Mouse (Mus musculus) frontal cortex, adult (tissue): ENCODE data around the gene Itpk1.
A peak's percentile ranks its signal among the peaks of the same experiment; 100 is the strongest.

Experiments
- ATAC-seq: cut with Nextera tagmentation; 2 replicates; pipeline ENCODE4 v1.9.2; 2017; ENCODE audit warnings: mild to moderate bottlenecking, moderate library complexity, mixed read lengths; ENCODE audit not compliant: low TSS enrichment

Gene Itpk1

DNA sequence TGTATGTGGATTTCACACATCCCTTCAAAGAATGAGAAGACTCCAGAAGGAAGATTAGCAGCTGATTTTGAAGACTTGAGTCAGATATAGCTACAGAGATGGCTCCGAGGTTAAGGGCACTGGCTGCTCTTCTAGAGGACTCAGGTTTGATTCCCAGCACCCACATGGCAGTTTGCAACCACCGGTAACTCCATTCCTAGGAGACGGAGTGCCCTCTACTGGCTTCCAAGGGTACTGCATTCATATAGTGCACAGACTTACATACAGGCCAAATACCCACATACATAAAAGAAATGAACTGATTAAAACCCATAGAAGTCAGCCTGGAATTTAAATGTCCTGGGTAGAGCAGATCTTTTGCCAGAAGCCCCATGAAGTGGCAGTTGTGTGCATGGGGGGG lies 106.2 kb downstream of the Itpk1 start:
- ATAC-seq = no peak

DNA sequence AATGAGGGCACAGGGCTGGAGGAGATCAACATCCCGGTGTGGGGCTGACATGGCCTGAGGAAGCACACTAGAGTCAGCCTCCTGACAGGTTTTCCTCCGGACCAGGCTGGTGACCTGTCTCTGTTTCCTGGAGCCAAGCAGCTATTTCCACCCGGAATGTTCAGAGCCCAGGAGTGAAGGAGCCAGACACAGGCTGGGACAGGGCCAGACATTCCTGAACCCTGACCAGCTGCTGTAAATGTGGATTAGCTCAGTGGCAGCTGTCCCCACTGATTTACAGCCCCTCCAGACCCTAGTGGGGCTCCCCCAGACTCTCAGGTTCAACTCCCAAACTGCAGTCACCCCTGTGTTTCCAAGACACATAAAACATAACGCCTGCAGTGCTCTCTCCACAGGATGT lies 107.3 kb downstream of the Itpk1 start:
- no peak for ATAC-seq

DNA sequence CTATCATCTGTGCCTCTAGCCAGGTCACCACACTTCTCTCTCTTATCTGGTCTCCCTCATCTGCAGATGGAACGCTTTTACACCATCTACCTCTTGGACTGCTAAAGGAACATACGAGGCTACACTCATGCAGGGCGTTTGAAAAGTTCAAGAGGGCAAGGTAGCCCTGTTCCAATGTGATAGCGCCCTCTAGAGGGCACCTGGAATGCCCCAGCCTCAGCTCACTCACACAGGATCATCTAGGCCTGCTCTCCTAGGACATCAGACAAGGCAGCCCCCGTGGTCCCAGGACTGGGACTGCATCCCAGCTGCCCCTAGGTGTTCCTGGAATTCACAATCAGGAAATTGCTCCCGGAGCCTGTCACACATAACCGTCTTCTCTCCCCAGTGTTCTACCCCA lies 108.3 kb downstream of the Itpk1 start:
- no peak for ATAC-seq

DNA sequence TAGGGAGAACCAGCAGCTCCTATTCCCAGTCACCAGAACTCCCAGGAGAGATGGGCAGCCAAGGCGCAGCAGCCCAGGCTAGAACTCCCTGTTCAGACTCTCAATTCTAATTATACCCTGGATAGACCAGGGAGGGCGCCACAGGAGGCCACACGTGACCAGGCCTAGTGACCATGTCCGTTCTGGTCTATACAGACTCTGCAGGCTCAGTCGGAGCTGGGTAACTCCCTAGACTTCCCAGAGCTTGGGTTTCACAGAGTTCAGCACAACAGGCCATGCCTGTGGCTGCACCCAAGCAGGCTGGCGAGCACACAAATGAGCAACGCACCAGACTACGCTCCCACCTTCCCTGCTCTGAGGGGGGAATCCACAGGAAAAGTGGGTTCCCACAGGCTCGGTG lies 110.1 kb downstream of the Itpk1 start:
- ATAC-seq = no peak

DNA sequence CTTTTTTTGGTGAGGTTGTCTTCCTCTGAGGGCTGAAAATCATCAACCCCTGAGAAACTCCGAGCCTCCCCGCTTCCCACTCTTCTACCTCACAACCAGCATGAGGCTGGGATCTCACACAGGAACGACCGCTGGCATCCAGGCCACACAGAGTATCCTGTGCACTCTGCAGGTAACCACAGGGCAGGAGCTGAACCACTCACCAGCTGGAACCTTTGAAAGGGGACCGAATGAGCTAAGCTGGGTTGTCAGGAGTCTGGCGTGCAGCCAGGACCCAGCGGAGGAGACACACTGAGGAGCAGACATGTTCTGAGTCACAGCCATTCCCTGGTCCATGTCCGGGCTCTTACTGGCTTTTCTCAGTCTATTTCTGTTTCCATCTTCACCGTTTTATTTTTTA lies 111.0 kb downstream of the Itpk1 start:
- peak; percentile 71 for ATAC-seq

DNA sequence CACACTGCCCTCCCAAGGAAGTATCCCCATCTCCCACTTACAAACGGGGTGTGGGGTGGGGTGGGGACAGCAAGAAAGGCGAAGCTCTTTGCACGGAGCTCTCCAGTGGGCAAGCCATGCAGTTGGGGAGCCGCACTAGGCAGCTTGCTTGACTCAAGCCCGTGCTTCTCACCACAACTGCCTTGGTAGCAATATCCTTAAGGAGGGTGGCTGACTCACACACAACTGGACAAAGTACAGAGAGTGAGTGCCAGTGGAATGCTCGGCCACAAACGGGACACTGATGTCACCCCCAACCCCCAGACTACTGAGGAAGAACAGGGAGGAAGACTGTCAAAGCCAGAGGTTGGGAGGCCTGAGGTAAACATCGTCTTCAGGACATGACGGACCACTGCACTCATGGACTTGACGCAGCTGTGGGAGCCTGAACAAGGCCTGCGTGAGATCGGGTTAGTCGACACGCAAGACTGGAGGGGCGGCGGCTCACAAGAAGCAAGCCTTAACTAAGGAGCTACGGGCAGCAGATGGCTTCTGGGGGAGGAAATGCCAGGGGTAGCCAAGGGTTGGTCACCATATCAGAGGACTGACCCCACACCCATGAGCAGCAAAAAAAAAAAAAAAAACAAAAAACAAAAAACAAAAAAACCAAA lies 113.9 kb downstream of the Itpk1 start:
- no peak for ATAC-seq

DNA sequence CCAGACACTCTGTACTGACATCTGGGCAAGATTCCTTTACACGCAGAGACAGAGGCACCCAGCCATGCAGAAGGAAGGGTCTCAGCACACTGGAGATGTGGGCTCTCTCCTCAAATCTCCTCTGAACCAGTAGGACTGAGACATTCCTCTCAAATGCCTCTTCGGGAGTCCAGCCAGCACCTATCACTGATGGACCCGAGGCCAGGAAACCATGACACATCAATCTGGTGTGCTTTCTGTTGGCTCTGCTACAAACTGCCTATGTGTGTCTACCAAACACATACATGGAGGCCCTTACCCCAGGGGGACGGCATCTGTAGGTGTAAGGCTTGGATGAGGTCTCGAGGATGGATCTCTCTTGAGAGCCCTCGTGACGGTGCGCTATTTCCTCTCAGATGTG lies 117.6 kb downstream of the Itpk1 start:
- ATAC-seq = 0 out of 2 replicates have a peak, but pooled peaks have one; percentile 4

DNA sequence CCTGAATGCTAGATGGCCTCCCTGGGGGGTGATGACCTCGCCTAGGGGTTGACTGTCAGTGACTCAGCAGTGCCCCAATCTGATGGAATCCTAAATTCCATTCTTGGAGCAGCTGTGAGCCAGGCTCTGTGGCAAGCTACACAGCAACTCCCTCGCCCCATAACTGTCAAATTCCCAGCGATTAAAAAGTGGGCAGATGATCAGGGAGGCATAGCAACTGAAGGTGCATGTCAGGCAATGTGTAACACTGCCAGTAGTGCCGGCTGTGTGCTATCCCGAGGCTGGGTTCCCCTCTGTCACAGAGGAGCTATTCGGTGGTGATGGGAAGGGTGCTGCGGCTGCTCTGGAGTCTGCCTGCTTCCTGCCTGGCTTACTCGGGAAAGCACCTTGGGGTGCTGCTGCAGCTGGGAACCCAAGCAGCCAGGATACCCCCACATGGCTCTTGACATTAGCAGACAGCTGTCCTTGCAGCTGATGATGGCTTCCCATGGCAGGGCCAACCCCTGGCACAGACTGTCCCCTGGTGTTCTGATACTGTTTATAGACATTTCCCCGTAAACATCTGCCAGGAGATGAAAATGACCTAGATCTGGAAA lies 118.3 kb downstream of the Itpk1 start:
- ATAC-seq = peak; percentile 28

DNA sequence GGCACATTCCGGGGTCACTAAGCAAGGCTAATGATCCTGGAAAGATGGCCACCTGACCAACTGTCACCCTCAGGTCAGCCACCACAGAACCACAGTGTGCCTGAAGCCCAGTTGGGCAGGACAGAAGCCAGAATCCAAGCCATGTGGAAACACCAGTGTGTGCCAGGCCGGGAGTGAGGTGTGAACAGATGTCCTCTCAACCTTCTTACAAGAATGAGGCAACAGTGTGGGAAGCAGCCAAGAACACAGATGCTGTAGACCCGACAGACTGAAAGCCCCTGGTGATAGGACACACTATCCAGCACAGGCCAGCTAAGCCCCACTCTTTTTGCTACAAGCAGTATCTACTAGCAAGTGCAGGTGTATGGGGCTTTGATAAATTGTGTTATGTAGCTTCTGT lies 119.3 kb downstream of the Itpk1 start:
- ATAC-seq = peak; percentile 15

DNA sequence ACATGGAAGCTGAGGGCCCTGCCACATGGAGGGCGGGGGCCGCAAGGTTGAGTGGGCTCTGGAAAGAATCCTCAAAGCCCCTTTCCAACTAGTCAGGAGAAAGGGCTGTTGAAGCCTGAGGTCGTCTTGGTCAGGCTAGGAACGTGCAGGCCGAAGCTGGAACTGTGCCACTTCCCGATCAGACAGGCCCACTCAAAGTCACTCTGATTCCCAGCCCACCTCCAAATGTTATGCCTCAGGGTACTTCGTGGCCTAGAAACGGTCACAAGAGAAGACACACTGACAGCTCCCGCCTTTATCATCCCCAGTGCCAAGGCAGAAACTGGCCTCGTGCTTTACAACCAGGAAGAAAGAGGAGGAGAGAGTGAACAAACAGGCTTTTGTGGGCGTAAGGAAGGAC lies 122.3 kb downstream of the Itpk1 start:
- no peak for ATAC-seq

DNA sequence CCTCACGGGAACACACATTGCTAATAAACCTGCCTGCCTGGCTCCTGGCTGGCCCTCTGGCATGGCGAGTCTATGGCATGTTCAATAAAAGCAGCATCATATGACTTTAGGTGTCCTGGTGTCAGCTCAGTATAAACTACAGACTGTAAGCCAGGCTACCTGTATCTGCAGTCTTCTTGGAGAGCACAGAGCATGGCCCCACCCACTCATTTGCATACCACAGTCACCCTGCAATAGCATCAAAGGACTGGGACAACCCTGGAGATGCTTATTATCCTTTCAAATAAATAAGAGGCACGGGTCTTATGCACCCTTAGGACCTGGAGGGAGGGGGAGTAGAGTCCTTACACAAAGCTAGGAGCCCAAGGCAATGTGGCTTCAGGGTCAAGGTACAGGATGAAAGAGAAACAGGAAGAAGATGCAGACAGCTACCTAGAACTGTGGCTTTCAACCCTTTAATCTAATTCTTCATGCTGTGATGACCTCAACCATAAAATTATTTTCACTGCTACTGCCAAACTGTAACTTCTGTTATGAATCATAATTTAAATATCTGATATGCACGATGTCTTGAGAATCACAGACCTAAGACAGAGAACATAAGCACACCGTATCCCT lies 123.0 kb downstream of the Itpk1 start:
- ATAC-seq = no peak

DNA sequence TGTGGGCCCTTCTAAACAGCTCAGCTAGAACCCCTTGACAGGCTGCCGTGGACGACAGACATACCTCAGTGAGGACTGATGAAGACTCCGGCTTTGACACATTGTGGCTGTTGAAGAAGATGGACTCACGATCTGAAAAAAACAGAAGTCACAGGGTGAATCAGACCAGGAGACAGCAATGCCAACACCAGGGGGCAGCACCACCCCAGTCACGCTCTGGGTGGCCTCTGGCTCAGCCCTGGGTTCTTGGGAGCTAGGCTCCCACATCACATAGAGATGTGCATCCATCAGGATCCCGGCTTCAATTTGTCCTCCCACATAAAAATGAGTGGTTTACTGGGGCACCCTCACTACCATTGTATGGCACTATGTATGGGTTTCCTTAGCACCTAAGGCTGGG lies 125.7 kb downstream of the Itpk1 start:
- peak; percentile 80 for ATAC-seq

DNA sequence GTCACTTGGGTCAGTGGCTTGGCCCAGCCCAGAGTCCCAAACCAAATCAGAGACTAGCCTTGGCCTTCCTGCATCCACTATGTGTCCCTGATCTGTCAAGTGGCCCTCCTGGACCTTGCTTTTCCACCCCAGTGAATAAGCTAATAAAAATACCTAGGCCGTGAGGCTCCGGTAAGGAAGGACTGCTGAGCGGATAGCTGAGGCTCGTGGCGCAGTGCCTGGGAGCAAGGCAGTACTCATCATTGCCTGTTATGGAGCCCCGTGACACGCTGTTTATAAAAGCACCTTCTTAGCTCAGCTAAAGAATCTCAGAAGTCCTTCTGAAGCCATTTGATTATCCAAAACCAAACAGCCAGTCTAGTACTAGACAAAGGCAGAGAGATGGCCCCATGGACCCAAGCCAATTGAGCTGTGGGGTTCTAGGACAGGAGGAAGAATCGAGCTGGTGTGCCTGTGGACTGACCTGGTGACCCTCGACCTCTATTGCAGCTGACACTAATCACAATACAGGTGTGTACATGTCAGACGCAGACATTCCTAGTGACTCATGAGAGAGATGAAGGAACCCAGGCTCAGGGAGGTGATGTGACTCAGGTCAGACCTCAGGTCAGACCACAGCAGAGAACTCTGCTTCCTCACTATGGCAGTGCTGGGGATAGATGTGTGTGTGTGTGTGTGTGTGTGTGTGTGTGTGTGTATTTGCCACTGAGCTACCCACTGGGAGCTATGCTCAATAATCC lies 127.9 kb downstream of the Itpk1 start:
- no peak for ATAC-seq

DNA sequence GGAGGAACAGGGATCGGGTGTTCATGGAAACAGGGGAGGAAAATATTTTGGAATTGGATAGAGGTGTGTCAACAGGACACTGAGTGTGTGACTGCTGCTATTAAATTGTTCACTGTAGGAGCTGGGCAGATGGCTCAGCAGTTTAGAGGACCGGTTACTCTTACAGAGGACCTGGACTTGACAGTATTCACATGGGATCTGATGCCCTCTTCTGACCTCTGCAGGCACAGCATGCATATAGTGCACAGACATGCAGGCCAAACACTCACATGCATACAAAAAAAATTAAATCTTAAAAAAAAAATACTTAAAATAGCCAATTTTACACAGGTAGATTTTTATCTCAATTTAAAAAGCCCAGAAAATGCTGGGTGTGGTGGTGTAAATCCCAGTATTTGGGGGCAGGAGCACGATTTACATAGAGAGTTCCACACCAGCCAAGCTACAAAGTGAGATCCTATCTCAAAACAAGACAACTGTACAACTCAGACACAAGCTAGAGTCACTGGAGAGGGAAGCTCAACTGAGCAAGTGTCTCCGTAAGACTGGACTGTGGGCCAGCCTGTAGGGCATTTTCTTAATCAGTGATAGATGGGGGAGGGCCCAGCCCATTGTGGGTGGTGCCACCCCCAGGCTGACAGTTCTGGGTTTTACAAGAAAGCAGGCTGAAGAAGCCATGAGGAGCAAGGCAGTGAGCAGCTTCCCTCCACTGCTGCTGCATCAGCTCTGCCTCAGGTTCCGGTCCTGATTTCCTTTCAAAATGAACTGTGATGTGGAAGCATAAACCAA lies 129.0 kb downstream of the Itpk1 start:
- ATAC-seq = no peak

DNA sequence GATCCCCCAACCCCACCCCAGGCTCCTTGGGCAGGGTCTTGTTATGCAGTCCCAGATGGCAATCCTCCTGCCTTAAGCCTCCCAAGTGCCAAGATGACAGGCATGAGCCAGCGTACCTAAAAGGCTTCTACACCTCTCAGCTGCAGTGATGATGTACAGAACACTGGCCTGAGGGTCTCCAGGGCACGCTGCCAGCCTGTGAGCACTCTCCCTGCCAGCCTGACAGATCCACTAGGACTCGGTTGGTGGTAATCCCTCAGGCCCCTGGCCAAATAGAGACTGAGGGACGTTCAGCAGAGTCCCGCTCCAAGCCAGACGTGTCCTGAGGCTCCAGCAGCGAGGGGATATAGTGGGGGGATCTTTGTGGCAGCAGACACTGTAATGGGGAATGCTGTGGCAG lies 131.7 kb downstream of the Itpk1 start:
- ATAC-seq = no peak

DNA sequence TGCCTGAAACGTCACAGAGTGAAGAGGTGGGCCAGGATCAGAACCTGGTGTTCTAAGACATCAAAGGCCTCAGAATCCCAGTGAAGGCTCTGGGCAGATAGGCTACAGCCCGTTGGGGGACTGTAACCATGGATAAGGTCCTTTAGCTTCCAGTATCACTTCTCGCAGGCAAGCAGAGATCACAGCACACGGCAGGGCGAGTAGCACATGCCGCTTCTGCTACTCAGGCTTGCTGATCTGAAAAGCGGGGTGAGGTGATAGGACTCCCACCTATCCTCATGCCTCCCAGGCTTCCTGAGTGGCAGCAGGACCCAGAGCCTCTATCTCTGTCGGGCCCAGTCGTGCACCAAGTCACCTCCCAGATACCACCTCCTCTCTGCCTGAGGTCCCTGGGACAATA lies 133.1 kb downstream of the Itpk1 start:
- ATAC-seq = no peak

DNA sequence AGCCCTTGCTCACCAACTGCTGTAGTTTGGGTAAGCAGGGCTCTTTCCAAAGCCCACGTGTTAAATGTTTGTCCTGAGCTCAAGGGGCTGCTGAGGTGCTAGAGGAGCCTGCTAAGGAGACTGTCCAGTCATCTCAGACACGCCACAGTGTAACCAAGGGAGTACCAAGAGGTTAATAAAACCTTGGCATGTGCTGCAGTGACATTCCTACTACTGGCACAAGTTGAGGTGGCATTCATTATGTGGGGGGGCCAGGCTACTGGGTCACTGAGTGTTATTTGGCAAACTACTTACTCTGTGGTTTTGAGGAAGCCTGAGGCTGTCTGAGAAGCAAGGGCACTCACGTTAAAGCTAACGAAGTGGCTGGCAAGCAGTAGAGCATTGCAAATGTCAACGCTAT lies 134.0 kb downstream of the Itpk1 start:
- no peak for ATAC-seq

DNA sequence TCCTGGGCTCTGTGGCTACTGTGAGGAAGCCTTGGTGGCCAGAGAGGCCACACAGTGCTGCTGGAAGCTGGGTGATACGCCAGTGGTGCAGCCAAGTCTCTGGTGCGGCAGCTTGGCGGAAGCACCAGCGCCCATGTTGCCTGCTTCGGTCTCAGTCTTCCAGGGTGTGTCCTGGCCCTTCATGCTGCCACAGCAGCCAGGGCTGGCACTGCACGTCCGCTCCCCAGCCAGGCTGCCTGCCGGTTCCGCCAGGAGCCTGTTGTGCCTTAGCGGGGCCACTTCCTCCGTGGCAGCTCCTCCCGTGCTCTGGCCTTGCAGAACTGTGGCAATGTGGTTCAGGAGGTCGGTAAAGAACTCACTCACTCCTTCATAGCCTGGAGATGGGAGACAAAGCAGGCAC lies 134.6 kb downstream of the Itpk1 start:
- ATAC-seq = no peak

DNA sequence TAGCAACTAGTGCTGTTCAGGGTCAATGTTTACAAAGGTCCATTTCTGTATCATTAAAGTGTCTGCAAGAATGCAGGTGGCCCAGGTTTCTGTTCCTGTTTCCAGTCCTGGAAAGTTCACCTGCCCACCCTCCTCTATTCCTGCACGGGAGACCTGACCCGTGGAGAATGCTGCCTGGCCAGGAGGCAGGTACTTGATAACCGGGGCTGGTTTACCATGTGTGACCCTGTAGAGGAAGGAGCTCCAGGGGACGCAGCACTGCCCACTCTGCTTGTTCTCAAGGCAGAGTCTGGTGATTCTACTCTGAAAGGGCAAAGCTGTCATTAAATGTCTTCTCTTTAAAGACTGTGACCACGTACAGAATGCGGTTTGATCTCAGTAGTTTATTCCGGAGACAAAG lies 136.5 kb downstream of the Itpk1 start:
- ATAC-seq = no peak

DNA sequence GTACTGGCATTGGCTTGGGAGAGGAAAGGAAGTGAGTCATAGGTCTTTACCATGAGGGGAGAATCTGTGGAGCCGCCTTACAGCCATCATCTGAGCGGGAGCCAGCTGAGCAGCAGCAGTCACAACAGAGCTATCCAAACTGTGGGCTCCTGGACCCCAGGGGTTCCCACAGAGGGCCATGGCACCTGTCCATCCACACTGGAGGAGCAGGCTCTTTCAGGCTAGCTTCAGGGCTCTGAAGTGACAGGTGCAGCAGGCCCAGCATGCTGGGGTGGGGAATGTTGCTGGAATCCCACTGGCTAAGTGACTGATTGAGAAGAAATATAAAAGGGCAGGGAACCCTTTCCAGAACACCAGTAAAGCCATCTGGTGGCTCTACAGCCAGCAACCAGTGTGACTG lies 137.8 kb downstream of the Itpk1 start:
- ATAC-seq = no peak

DNA sequence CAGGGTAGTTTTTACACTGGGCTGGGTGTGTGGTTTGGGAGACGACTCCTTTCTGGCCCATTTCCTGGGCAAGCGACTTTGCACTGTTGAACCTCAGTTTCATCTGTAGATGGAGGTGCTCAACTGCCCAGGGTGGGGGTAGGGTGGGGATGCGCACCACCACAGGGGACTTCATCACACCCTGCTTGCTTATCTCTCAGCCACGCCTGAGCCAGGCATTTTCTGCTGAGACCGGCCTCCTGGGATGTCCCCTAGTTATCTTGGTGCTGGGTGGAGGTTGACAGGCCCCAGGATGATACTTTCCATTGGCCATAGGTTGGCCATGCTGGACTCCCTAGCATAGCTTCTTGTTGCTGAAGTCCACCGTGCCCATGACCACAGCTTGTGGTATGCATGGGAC lies 139.6 kb downstream of the Itpk1 start:
- no peak for ATAC-seq

DNA sequence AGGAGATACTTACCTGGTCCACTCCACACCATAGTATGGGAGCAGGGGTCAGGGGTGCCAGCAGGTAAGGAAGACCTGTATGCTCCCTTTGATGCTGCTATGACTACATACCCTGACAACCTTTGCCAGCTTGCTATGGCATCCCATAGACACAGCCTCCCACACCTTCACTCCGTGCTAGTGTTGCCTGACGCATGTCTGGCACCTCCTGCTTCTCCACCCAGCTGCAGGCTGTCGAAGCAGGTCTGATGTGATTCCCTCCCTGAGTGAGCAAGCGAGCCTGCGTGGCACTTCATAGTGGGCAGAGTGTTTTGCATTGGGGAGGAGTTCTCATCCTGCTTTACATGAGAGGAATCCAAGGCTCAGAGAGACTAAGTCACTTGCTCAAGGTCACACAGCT lies 147.4 kb downstream of the Itpk1 start:
- ATAC-seq = peak; percentile 55
